ENCODE assay signal across 9 mouse cellular contexts in genomic region chr1:138550184-138550583, GRCm38 (mm10).
DNase-seq lines count a peak whose midpoint lies in the region; ATAC-seq and TF ChIP-seq lines count a peak whose summit lies in the region.
"Had no signal": no experiment of that assay in that cellular context is flagged by ENCODE, and none has a peak within 500 bp of the region (broad histone marks: within the 10 kb centered on the region; RNA-seq: fewer than 3 reads in every experiment).

No protein-coding gene starts in this region.

- ATAC-seq in lung, embryonic 14.5 days (ENCODE audit: insufficient read depth), result peak; percentile 50; the same call in 1 of the 2 replicates
- peak; percentile 42 for ATAC-seq in liver, embryonic 11.5 days (replicated peaks; ENCODE audit: low FRiP score)
- ATAC-seq in stomach, postnatal 0 days (ENCODE audit: low FRiP score, low TSS enrichment), result 0 out of 2 replicates have a peak, but pooled peaks have one; percentile 2
- no peak for ATAC-seq in forebrain, postnatal 0 days

- no peak overlapping the region for H3K27ac ChIP-seq in lung, embryonic 14.5 days (ENCODE audit: low read depth)
- H3K27ac ChIP-seq in liver, embryonic 11.5 days (ENCODE audit: low read depth, low read length), result no peak overlapping the region
- no peak overlapping the region for H3K27ac ChIP-seq in stomach, postnatal 0 days (replicated peaks)
- no peak overlapping the region for H3K27ac ChIP-seq in forebrain, postnatal 0 days (ENCODE audit: low read depth, low read length)
- no peak overlapping the region for H3K27ac ChIP-seq in cerebellum, adult 2 months (ENCODE audit: insufficient read depth, low read length)
- H3K27ac ChIP-seq: neural tube, embryonic 12.5 days had no signal

- DNase-seq in lung, embryonic 14.5 days, result peak; percentile 34
- DNase-seq in lung, postnatal 25 days (ENCODE audit: low spot score), result no peak
- DNase-seq in heart, adult 8-10 months (ENCODE audit: low spot score), result peak; percentile 57
- DNase-seq in liver, embryonic 11.5 days (ENCODE audit: low spot score), result no peak
- DNase-seq in stomach, postnatal 0 days (ENCODE audit: low spot score), result no peak
- DNase-seq in forebrain, postnatal 0 days, result no peak
- DNase-seq in cerebellum, adult 2 months, result no peak
- DNase-seq in c-Kit-positive CD71-positive TER-119-positive erythroid progenitor cells, embryonic 14.5 days (ENCODE audit: low spot score), result no peak

- no peak for TF ChIP-seq POLR2A in cerebellum, adult 2 months (IDR thresholded peaks at IDR 0.05; ENCODE audit: borderline replicate concordance, insufficient read depth, low read length)

- H3K27me3 ChIP-seq in lung, embryonic 14.5 days (ENCODE audit: insufficient read depth, low read length), result no peaks in the 10 kb centered on the region
- H3K27me3 ChIP-seq in liver, embryonic 11.5 days (replicated peaks; ENCODE audit: control insufficient read depth, insufficient read depth, low read length), result no peaks in the 10 kb centered on the region
- H3K27me3 ChIP-seq in stomach, postnatal 0 days (ENCODE audit: control insufficient read depth, insufficient read depth, low read length), result no peaks in the 10 kb centered on the region
- no peaks in the 10 kb centered on the region for H3K27me3 ChIP-seq in forebrain, postnatal 0 days (ENCODE audit: insufficient read depth, low read length)
- peaks cover 2% of the 10 kb centered on the region; the same call in 1 of the 2 replicates for H3K27me3 ChIP-seq in cerebellum, adult 2 months (ENCODE audit: control insufficient read depth, insufficient read depth, low read length)
- H3K27me3 ChIP-seq: neural tube, embryonic 12.5 days had no signal

- TF ChIP-seq EP300 in stomach, postnatal 0 days (optimal IDR thresholded peaks at IDR 0.05), result no peak

- H3K4me3 ChIP-seq in lung, embryonic 14.5 days (ENCODE audit: low read depth, low read length), result no peak overlapping the region
- H3K4me3 ChIP-seq in liver, embryonic 11.5 days (ENCODE audit: low read depth, low read length), result no peak overlapping the region
- H3K4me3 ChIP-seq in stomach, postnatal 0 days (ENCODE audit: low read depth, low read length), result no peak overlapping the region
- no peak overlapping the region for H3K4me3 ChIP-seq in forebrain, postnatal 0 days (ENCODE audit: low read depth, low read length)
- H3K4me3 ChIP-seq in cerebellum, adult 2 months (replicated peaks; ENCODE audit: insufficient read depth, low read depth, low read length), result no peak overlapping the region
- H3K4me3 ChIP-seq: neural tube, embryonic 12.5 days had no signal

- no peaks in the 10 kb centered on the region for H3K4me1 ChIP-seq in lung, embryonic 14.5 days (ENCODE audit: insufficient read depth)
- peaks cover 7% of the 10 kb centered on the region for H3K4me1 ChIP-seq in liver, embryonic 11.5 days (replicated peaks; ENCODE audit: control insufficient read depth, insufficient read depth, low read length)
- H3K4me1 ChIP-seq in stomach, postnatal 0 days (replicated peaks; ENCODE audit: control insufficient read depth, insufficient read depth), result no peaks in the 10 kb centered on the region
- no peaks in the 10 kb centered on the region for H3K4me1 ChIP-seq in forebrain, postnatal 0 days (ENCODE audit: insufficient read depth)
- H3K4me1 ChIP-seq in cerebellum, adult 2 months (ENCODE audit: control insufficient read depth, insufficient read depth, low read length), result no peaks in the 10 kb centered on the region; the same call in 1 of the 2 replicates

- no peak overlapping the region for H3K4me2 ChIP-seq in lung, embryonic 14.5 days
- peak overlapping the region; percentile 17; the same call in 1 of the 2 replicates for H3K4me2 ChIP-seq in liver, embryonic 11.5 days
- H3K4me2 ChIP-seq in stomach, postnatal 0 days (replicated peaks; ENCODE audit: low read depth), result no peak overlapping the region
- H3K4me2 ChIP-seq in forebrain, postnatal 0 days (ENCODE audit: low read depth), result no peak overlapping the region
- H3K4me2 ChIP-seq: neural tube, embryonic 12.5 days had no signal

- WGBS in lung, embryonic 14.5 days, result 47% methylated on average over 6 of the region's 6 CpGs
- WGBS in liver, embryonic 11.5 days, result 32% methylated on average over 6 of the region's 6 CpGs
- 49% methylated on average over 6 of the region's 6 CpGs for WGBS in stomach, postnatal 0 days
- WGBS in forebrain, postnatal 0 days, result 63% methylated on average over 6 of the region's 6 CpGs
- 51% methylated on average over 6 of the region's 6 CpGs for WGBS in cerebellum, adult 2 months

- no peak overlapping the region for H3K9ac ChIP-seq in lung, embryonic 14.5 days
- no peak overlapping the region for H3K9ac ChIP-seq in liver, embryonic 11.5 days (ENCODE audit: low read depth, low read length)
- no peak overlapping the region for H3K9ac ChIP-seq in stomach, postnatal 0 days (ENCODE audit: low read length)
- no peak overlapping the region for H3K9ac ChIP-seq in forebrain, postnatal 0 days
- H3K9ac ChIP-seq: neural tube, embryonic 12.5 days had no signal

- TF ChIP-seq CTCF in lung, embryonic 14.5 days (IDR thresholded peaks at IDR 0.05; ENCODE audit: low read depth), result no peak
- no peak for TF ChIP-seq CTCF in stomach, postnatal 0 days (IDR thresholded peaks at IDR 0.05; ENCODE audit: low read depth)
- no peak for TF ChIP-seq CTCF in forebrain, postnatal 0 days (IDR thresholded peaks at IDR 0.05; ENCODE audit: low read depth)
- TF ChIP-seq CTCF in cerebellum, adult 2 months (IDR thresholded peaks at IDR 0.05; ENCODE audit: borderline replicate concordance, insufficient read depth, low read depth, low read length), result no peak

- no peaks in the 10 kb centered on the region for H3K9me3 ChIP-seq in lung, embryonic 14.5 days (ENCODE audit: low read depth, low read length)
- no peaks in the 10 kb centered on the region for H3K9me3 ChIP-seq in liver, embryonic 11.5 days (ENCODE audit: control insufficient read depth, low read length)
- no peaks in the 10 kb centered on the region for H3K9me3 ChIP-seq in stomach, postnatal 0 days (ENCODE audit: control insufficient read depth, low read length)
- H3K9me3 ChIP-seq in forebrain, postnatal 0 days (ENCODE audit: low read length), result no peaks in the 10 kb centered on the region
- H3K9me3 ChIP-seq: neural tube, embryonic 12.5 days had no signal

- H3K36me3 ChIP-seq in lung, embryonic 14.5 days (ENCODE audit: insufficient read depth), result no peaks in the 10 kb centered on the region
- no peaks in the 10 kb centered on the region; the same call in 1 of the 2 replicates for H3K36me3 ChIP-seq in liver, embryonic 11.5 days (ENCODE audit: control insufficient read depth, insufficient read depth, low read length)
- no peaks in the 10 kb centered on the region for H3K36me3 ChIP-seq in stomach, postnatal 0 days (ENCODE audit: control insufficient read depth, insufficient read depth, low read length)
- H3K36me3 ChIP-seq in forebrain, postnatal 0 days (ENCODE audit: insufficient read depth), result no peaks in the 10 kb centered on the region
- H3K36me3 ChIP-seq: neural tube, embryonic 12.5 days had no signal

Comparison
In these comparisons a context has a peak if more than half of its experiments do, and no peak if none do; other contexts are left out.
1. DNase-seq: peak in lung, embryonic 14.5 days (single experiment) and heart, adult 8-10 months (single experiment); none in lung, postnatal 25 days (single experiment), liver, embryonic 11.5 days (single experiment), stomach, postnatal 0 days (single experiment), forebrain, postnatal 0 days (single experiment), cerebellum, adult 2 months (0 of 2) and c-Kit-positive CD71-positive TER-119-positive erythroid progenitor cells, embryonic 14.5 days (single experiment).